Mouse (Mus musculus): Measurements from ENCODE around the gene Polr3b. TPM values are rescaled to one million over a fixed set of nuclear protein-coding genes. Genes with fewer than 3 reads are reported as not detected.

The Polr3b gene
- polyA plus RNA-seq, 1 experiment from 2014 or later: 17.2 TPM

DNA sequence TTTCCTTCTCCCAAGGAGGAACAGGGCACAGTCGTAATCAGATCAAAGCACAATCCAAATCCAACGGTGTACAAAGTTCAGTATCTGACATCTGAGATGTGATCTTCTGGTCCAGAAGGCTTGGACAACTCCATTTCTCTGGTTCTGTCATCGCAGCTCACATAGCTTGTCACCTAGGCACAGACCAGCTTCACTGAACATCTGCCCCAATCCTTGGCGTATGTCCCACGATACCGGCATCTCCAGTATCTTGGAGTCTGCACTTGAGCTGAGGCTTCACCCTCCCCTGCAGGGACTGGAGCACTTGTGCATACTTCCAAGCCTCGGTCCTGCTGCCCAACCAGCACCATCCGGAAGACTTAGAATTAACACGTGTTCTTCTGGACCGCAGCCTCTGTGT is 14.6 kb downstream of the Polr3b start:
- Histone ChIP-seq H3K9ac (no peak overlapping the region), H3K4me2 (replicated peaks) (no peak overlapping the region), H3K4me3 (replicated peaks; ENCODE audit: low read length) (no peak overlapping the region), H3K36me3 (replicated peaks; ENCODE audit: control insufficient read depth, insufficient read depth) (peaks cover 66% of the 10 kb centered on the region), H3K4me1 (replicated peaks; ENCODE audit: control insufficient read depth, insufficient read depth, low read length) (no peaks in the 10 kb centered on the region), H3K27ac (no peak overlapping the region), H3K27me3 (ENCODE audit: control insufficient read depth, insufficient read depth, low read length) (no peaks in the 10 kb centered on the region), H3K9me3 (ENCODE audit: control insufficient read depth, low read length) (no peaks in the 10 kb centered on the region)
- DNase-seq (ENCODE audit: low spot score) (no peak), ATAC-seq (ENCODE audit: low FRiP score) (no peak)
- WGBS: 93% methylated on average over 10 of the region's 10 CpGs

GRCm38 (mm10) chr10:84638382-84638781 is 16.3 kb downstream of the Polr3b start:
- no peaks in the 10 kb centered on the region for H3K27me3 ChIP-seq (ENCODE audit: control insufficient read depth, insufficient read depth, low read length)
- no peak overlapping the region for H3K27ac ChIP-seq
- no peak overlapping the region for H3K9ac ChIP-seq
- H3K4me2 ChIP-seq (replicated peaks): no peak overlapping the region
- DNase-seq (ENCODE audit: low spot score) (no peak), ATAC-seq (ENCODE audit: low FRiP score) (no peak)
- WGBS: 92% methylated on average over 4 of the region's 4 CpGs
- H3K4me1 ChIP-seq (replicated peaks; ENCODE audit: control insufficient read depth, insufficient read depth, low read length): no peaks in the 10 kb centered on the region
- H3K36me3 ChIP-seq (replicated peaks; ENCODE audit: control insufficient read depth, insufficient read depth): peaks cover 54% of the 10 kb centered on the region
- no peak overlapping the region for H3K4me3 ChIP-seq (replicated peaks; ENCODE audit: low read length)
- no peaks in the 10 kb centered on the region for H3K9me3 ChIP-seq (ENCODE audit: control insufficient read depth, low read length)

DNA sequence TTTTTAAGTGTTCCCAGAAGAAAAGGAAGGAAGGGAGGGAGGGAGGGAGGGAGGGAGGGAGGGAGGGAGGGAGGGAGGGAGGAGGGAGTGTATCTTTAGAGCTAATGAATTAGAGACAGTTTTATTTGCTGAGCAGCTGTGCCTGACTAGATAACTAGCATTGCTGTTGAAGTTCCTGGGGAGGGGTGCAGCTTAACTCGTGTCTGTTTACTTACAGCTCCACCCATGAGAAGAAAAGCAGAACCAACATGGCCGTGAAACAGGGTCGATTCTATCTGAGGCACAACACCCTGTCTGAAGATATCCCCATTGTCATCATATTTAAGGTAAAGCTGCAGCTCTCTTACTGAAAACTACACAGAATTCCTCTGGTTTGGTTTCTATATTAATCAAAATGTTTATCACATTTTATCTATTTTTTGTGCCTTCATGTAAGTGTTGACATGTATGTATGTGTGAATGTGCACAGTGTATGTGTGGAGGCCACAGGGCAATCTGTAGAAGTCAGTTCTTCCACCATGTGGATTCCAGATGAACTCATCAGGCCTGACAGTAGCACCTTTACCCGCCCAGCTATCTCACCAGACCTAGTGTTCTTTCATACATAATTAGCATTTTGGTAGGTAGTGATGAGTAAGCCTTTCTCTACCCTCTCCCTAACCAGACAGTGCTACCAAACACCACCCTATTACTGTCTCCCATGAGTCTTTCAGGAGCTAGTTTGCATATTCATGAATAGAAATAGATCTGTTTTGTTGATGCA is 17.6 kb downstream of the Polr3b start:
- ATAC-seq (ENCODE audit: low FRiP score): no peak
- Histone ChIP-seq H3K9me3 (ENCODE audit: control insufficient read depth, low read length) (no peaks in the 10 kb centered on the region), H3K36me3 (replicated peaks; ENCODE audit: control insufficient read depth, insufficient read depth) (peaks cover 45% of the 10 kb centered on the region)

GRCm38 (mm10) chr10:84640861-84641260 is 18.8 kb downstream of the Polr3b start:
- 84% methylated on average over 7 of the region's 7 CpGs for WGBS
- no peaks in the 10 kb centered on the region for H3K9me3 ChIP-seq (ENCODE audit: control insufficient read depth, low read length)
- H3K36me3 ChIP-seq (replicated peaks; ENCODE audit: control insufficient read depth, insufficient read depth): peaks cover 34% of the 10 kb centered on the region
- H3K4me3 ChIP-seq (replicated peaks; ENCODE audit: low read length): no peak overlapping the region
- ATAC-seq (ENCODE audit: low FRiP score) (no peak), DNase-seq (ENCODE audit: low spot score) (no peak)
- no peaks in the 10 kb centered on the region for H3K27me3 ChIP-seq (ENCODE audit: control insufficient read depth, insufficient read depth, low read length)
- no peak overlapping the region for H3K27ac ChIP-seq
- no peak overlapping the region for H3K4me2 ChIP-seq (replicated peaks)
- no peak overlapping the region for H3K9ac ChIP-seq
- H3K4me1 ChIP-seq (replicated peaks; ENCODE audit: control insufficient read depth, insufficient read depth, low read length): no peaks in the 10 kb centered on the region

More for the DNA sequence above, 17.6 kb downstream of the Polr3b start:
- H3K4me1 ChIP-seq (replicated peaks; ENCODE audit: control insufficient read depth, insufficient read depth, low read length): no peaks in the 10 kb centered on the region
- no peak overlapping the region for H3K27ac ChIP-seq
- no peaks in the 10 kb centered on the region for H3K27me3 ChIP-seq (ENCODE audit: control insufficient read depth, insufficient read depth, low read length)
- WGBS: 84% methylated on average over 4 of the region's 4 CpGs
- no peak overlapping the region for H3K4me3 ChIP-seq (replicated peaks; ENCODE audit: low read length)
- DNase-seq (ENCODE audit: low spot score): no peak
- H3K9ac ChIP-seq: no peak overlapping the region
- H3K4me2 ChIP-seq (replicated peaks): no peak overlapping the region

GRCm38 (mm10) chr10:84641576-84641975 is 19.5 kb downstream of the Polr3b start:
- WGBS: 76% methylated on average over 2 of the region's 2 CpGs
- H3K36me3 ChIP-seq (replicated peaks; ENCODE audit: control insufficient read depth, insufficient read depth): peaks cover 32% of the 10 kb centered on the region
- H3K4me3 ChIP-seq (replicated peaks; ENCODE audit: low read length): no peak overlapping the region
- H3K4me1 ChIP-seq (replicated peaks; ENCODE audit: control insufficient read depth, insufficient read depth, low read length): no peaks in the 10 kb centered on the region
- H3K4me2 ChIP-seq (replicated peaks): no peak overlapping the region
- DNase-seq (ENCODE audit: low spot score) (peak; percentile 70), ATAC-seq (ENCODE audit: low FRiP score) (no peak)
- H3K9me3 ChIP-seq (ENCODE audit: control insufficient read depth, low read length): no peaks in the 10 kb centered on the region
- H3K27me3 ChIP-seq (ENCODE audit: control insufficient read depth, insufficient read depth, low read length): no peaks in the 10 kb centered on the region
- no peak overlapping the region for H3K9ac ChIP-seq
- H3K27ac ChIP-seq: no peak overlapping the region

- no peaks in the 10 kb centered on the region for H3K9me3 ChIP-seq (ENCODE audit: control insufficient read depth, low read length)
- H3K4me3 ChIP-seq (replicated peaks; ENCODE audit: low read length): no peak overlapping the region
- no peaks in the 10 kb centered on the region for H3K4me1 ChIP-seq (replicated peaks; ENCODE audit: control insufficient read depth, insufficient read depth, low read length)
- no peak overlapping the region for H3K9ac ChIP-seq
- DNase-seq (ENCODE audit: low spot score): no peak
- no peak for ATAC-seq (ENCODE audit: low FRiP score)
- peaks cover 31% of the 10 kb centered on the region for H3K36me3 ChIP-seq (replicated peaks; ENCODE audit: control insufficient read depth, insufficient read depth)
- no peak overlapping the region for H3K27ac ChIP-seq
- H3K27me3 ChIP-seq (ENCODE audit: control insufficient read depth, insufficient read depth, low read length): no peaks in the 10 kb centered on the region
- 70% methylated on average over 8 of the region's 8 CpGs for WGBS
- no peak overlapping the region for H3K4me2 ChIP-seq (replicated peaks)
These were observed 23.8 kb downstream of the Polr3b start for GRCm38 (mm10) chr10:84645940-84646339.

DNA sequence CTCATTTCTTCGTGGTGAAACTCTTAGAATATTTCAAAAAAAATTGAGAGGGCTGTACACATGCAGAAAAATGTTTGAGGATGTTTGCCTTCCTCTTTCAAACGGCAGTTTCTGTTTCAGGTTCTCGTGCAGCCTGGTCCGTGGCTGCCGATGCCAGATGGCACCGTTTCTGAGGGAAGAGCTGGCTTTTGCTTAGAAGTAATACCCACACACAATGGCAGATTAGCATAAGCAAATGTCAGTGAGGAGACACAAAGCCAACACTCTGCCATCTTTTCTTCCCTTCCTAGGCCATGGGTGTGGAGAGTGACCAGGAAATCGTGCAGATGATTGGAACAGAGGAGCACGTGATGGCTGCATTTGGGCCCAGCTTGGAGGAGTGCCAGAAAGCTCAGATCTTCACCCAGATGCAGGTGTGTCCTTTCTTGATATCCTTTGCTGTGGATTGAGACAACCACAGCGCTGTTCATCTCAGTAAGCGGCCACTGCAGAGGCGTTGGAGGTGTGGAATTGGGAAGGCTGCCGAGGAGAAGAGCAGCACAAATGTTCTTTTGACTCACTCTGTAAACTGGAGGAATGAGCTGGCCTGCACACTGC is 24.5 kb downstream of the Polr3b start:
- no peak overlapping the region for H3K4me3 ChIP-seq (replicated peaks; ENCODE audit: low read length)
- DNase-seq (ENCODE audit: low spot score): peak; percentile 57
- peak; percentile 66; the same call in 1 of the 2 replicates for ATAC-seq (ENCODE audit: low FRiP score)
- H3K27ac ChIP-seq: peak overlapping the region; percentile 40; the same call in 1 of the 2 replicates
- no peaks in the 10 kb centered on the region for H3K9me3 ChIP-seq (ENCODE audit: control insufficient read depth, low read length)
- no peak overlapping the region for H3K9ac ChIP-seq
- no peaks in the 10 kb centered on the region for H3K4me1 ChIP-seq (replicated peaks; ENCODE audit: control insufficient read depth, insufficient read depth, low read length)
- WGBS: 65% methylated on average over 12 of the region's 12 CpGs
- no peak overlapping the region for H3K4me2 ChIP-seq (replicated peaks)
- no peaks in the 10 kb centered on the region for H3K27me3 ChIP-seq (ENCODE audit: control insufficient read depth, insufficient read depth, low read length)
- peaks cover 29% of the 10 kb centered on the region for H3K36me3 ChIP-seq (replicated peaks; ENCODE audit: control insufficient read depth, insufficient read depth)

DNA sequence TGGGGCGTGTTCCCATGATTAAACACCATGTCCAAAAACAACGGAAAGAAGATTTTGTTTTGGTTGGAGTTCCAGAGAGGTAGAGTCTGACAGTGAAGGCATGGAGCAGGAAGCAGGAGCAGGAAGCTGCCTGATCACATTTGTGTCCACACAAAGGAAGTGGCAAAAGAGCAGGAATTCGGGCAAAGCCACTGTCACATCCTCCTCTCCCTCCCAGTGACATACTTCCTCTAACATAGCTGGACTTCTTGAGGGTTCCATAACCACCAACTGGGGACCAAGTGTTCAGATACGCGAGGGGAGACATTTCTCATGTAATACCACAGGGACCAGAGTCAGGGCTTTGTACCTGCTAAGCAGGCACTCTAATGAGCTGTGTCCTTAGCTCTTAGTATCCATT is 25.2 kb downstream of the Polr3b start:
- Histone ChIP-seq H3K9ac (no peak overlapping the region), H3K4me1 (replicated peaks; ENCODE audit: control insufficient read depth, insufficient read depth, low read length) (no peaks in the 10 kb centered on the region), H3K4me3 (replicated peaks; ENCODE audit: low read length) (no peak overlapping the region), H3K27ac (peak overlapping the region; percentile 40; the same call in 1 of the 2 replicates), H3K27me3 (ENCODE audit: control insufficient read depth, insufficient read depth, low read length) (no peaks in the 10 kb centered on the region), H3K36me3 (replicated peaks; ENCODE audit: control insufficient read depth, insufficient read depth) (peaks cover 29% of the 10 kb centered on the region), H3K4me2 (replicated peaks) (no peak overlapping the region), H3K9me3 (ENCODE audit: control insufficient read depth, low read length) (no peaks in the 10 kb centered on the region)
- DNase-seq (ENCODE audit: low spot score) (no peak), ATAC-seq (ENCODE audit: low FRiP score) (no peak)
- WGBS: 97% methylated on average over 5 of the region's 5 CpGs

DNA sequence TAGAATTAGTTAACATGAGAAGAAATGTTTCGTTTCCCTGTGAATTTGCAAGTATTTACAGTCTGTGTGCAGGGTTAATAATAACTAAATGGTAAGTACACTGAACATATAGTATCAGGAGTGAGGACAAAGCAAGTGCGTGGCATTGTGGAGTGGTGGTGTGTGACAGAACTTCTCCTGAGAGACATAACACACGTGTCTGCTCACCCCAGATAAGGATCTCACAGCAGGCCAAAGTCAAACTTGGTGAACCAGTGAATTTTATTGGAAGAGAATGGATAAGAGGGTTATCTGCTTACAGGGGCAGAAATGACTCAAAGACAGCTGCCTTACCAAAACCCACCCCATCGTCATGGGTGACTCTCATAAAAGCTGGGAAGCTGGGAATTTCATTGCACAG is 26.8 kb downstream of the Polr3b start:
- Histone ChIP-seq H3K9me3 (ENCODE audit: control insufficient read depth, low read length) (no peaks in the 10 kb centered on the region), H3K9ac (no peak overlapping the region), H3K4me3 (replicated peaks; ENCODE audit: low read length) (no peak overlapping the region), H3K4me2 (replicated peaks) (no peak overlapping the region), H3K27me3 (ENCODE audit: control insufficient read depth, insufficient read depth, low read length) (no peaks in the 10 kb centered on the region), H3K4me1 (replicated peaks; ENCODE audit: control insufficient read depth, insufficient read depth, low read length) (no peaks in the 10 kb centered on the region), H3K36me3 (replicated peaks; ENCODE audit: control insufficient read depth, insufficient read depth) (peaks cover 40% of the 10 kb centered on the region), H3K27ac (no peak overlapping the region)
- ATAC-seq (ENCODE audit: low FRiP score): no peak
- DNase-seq (ENCODE audit: low spot score): no peak
- 84% methylated on average over 4 of the region's 4 CpGs for WGBS
